Mouse (Mus musculus): ENCODE data around the gene Tgm1. TPM values are rescaled to one million over a fixed set of nuclear protein-coding genes. Genes with fewer than 3 reads are reported as not detected.
"Not testable (repeated sequence)": the region's sequence is repeated elsewhere in the genome, so short reads cannot be mapped to it uniquely, and the experiment has no call there.

Tgm1 gene
- 4.3 and 4.4 TPM in 2 replicates for polyA plus RNA-seq (2012; rRNA removed)

DNA sequence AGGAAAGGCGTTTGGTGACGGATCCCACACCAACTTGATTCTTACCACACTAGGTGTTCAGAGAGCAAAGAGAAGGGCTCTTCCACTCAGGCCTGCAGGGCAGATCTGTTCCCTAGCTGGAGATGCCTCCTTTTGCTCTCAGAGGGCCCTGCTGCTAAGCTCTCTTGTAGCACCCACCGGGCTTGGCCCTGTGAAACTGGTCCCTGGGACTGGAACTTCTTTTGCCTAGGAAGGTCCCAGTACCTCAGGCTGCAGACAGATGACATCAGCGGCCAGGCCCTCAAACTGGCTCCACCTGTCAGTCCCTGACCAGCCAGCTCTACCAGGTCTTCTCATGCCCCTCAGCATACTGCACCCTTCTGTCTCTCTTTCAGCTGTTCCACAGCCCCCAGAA lies at the start of gene Tgm1:
TSS of gene Tgm1 (minus strand) at position 198 of the 394 bp plus-strand sequence.
- no peak for DNase-seq (ENCODE audit: low read depth)

DNA sequence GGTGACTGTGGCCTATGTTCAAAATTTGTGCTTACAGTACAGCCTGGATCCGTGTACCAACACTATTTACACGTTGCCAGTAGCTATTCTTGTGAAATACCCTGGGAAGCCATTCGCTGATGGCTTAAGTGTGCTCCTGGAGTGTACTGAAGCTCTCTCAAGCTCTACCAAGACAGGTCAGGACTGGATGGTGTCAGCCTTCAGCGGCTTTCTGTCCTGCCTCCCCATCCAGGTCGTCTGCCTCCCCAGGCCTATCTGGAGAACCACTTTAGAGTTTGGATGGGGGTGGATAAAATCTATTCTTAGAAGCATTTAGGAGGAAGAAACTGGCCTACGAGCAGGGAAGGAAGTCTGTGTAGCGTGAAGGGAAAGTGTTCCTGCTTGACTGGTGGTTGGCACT lies 49.4 kb upstream of the Tgm1 start:
- peak; percentile 74 for DNase-seq (ENCODE audit: low read depth)

- DNase-seq (ENCODE audit: low read depth): no peak
Observed at GRCm38 (mm10) chr14:55762001-55762821, 48.5 kb upstream of the Tgm1 start.

- DNase-seq (ENCODE audit: low read depth): no peak
Observed at GRCm38 (mm10) chr14:55761163-55761562, 47.4 kb upstream of the Tgm1 start, which contains the start of gene Ltb4r2. Ltb4r2 (plus strand) TSS chr14:55761428.

GRCm38 (mm10) chr14:55760156-55760555 lies 46.4 kb upstream of the Tgm1 start:
- not testable (repeated sequence) for DNase-seq (ENCODE audit: low read depth)

DNA sequence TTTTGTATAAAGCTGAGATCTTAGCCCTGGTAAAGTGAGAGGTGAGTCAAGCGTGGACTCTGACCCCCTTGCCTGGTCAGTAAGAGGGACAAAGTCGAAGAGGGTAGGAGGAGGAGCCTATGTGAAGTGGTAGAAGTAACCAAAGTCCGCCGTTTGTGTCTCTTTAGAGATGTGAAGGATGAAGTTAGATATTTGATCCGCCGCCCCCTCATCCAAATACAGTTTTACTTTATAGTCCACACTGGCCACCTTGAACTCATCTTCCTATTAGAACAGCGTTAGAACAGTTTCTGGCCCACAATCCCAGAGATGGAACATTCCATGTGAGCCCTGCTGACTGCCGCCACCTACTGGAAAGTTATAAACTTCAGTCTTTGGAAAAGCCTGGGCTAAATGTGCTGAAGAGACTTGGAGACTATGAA lies 44.6 kb upstream of the Tgm1 start, which contains the start of gene Cideb:
TSS of gene Cideb (minus strand) at position 96 of the 422 bp plus-strand sequence.
- no peak for DNase-seq (ENCODE audit: low read depth)

GRCm38 (mm10) chr14:55757566-55757965 lies 43.8 kb upstream of the Tgm1 start:
- DNase-seq (ENCODE audit: low read depth): no peak

GRCm38 (mm10) chr14:55747051-55747847 lies 33.5 kb upstream of the Tgm1 start:
- no peak for DNase-seq (ENCODE audit: low read depth)

DNA sequence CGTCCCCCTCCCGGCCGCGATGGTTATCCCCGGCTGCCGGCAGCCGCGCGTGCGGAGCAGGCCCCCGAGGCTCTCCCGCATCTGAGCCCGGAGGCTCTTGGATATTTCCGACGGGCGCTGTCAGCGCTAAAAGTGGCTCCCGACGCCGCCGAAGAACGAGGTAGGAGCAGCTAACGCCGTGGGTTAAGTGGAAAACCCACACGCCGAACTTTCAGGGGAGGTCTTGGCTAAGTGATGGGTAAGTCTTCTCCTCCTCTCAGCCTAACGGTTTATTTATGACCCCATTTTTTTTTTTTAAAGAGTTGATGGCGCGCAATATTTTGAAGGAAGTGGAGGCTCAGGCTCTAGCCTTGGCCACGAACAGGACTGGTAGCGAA lies 32.1 kb upstream of the Tgm1 start:
- DNase-seq (ENCODE audit: low read depth): no peak

GRCm38 (mm10) chr14:55745180-55745860 lies 31.6 kb upstream of the Tgm1 start, which contains the start of the genes Dhrs1 and Nop9:
Dhrs1 (minus strand) TSS chr14:55745690.
Nop9 (plus strand) TSS chr14:55745693.
- DNase-seq (ENCODE audit: low read depth): no peak

GRCm38 (mm10) chr14:55743711-55744110 lies 30.0 kb upstream of the Tgm1 start:
- peak; percentile 54 for DNase-seq (ENCODE audit: low read depth)

GRCm38 (mm10) chr14:55737086-55737687 lies 23.5 kb upstream of the Tgm1 start:
- DNase-seq (ENCODE audit: low read depth): no peak

DNA sequence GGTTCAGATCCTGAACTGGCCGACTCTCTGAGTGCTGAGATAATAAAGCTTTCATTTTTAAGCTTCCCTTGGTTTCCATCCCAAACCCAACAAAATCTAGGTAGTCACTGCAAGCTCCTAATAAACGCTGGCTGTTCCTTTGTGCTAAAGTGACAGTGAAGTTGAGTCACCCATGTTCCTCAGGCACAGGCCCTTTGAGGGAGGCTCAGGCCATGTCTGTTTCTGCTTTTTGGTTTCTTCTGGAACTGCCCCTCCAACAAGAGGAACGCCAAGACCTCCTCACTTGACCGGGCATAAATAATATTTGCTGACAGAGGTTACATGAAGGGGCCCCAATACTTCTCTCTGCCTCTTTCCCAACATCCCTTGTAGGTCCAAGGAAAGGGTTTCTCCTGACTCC lies 22.0 kb upstream of the Tgm1 start:
- no peak for DNase-seq (ENCODE audit: low read depth)

- DNase-seq (ENCODE audit: low read depth): no peak
Observed at GRCm38 (mm10) chr14:55735334-55735733, 21.6 kb upstream of the Tgm1 start.

GRCm38 (mm10) chr14:55734869-55735268 lies 21.1 kb upstream of the Tgm1 start:
- no peak for DNase-seq (ENCODE audit: low read depth)

GRCm38 (mm10) chr14:55733889-55734288 lies 20.2 kb upstream of the Tgm1 start:
- DNase-seq (ENCODE audit: low read depth): no peak

DNA sequence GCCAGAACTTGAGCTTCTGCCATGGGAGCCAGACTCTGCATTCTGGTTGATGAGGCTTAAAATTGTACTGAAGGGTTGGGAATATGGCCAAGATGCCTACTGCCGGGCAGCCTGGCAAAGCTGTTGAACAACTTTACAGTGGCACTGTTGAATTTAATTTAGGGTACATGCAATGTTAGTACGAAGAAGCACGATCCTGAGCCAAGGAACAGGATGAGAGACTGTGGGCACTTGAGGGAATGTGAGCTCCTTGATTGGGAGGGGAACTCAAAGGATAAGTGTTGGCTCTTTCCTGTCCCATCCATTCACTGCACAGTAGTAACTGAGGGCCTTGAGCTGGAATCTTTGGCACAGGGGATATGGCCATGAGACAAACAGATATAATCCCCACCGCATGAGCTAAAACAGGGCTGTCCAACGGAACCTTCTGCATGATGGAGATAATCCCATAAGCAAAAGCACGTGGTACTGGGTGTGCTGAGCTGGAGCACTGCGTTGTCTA lies 16.9 kb upstream of the Tgm1 start:
- DNase-seq (ENCODE audit: low read depth): no peak

GRCm38 (mm10) chr14:55730116-55730515 lies 16.4 kb upstream of the Tgm1 start:
- no peak for DNase-seq (ENCODE audit: low read depth)

DNA sequence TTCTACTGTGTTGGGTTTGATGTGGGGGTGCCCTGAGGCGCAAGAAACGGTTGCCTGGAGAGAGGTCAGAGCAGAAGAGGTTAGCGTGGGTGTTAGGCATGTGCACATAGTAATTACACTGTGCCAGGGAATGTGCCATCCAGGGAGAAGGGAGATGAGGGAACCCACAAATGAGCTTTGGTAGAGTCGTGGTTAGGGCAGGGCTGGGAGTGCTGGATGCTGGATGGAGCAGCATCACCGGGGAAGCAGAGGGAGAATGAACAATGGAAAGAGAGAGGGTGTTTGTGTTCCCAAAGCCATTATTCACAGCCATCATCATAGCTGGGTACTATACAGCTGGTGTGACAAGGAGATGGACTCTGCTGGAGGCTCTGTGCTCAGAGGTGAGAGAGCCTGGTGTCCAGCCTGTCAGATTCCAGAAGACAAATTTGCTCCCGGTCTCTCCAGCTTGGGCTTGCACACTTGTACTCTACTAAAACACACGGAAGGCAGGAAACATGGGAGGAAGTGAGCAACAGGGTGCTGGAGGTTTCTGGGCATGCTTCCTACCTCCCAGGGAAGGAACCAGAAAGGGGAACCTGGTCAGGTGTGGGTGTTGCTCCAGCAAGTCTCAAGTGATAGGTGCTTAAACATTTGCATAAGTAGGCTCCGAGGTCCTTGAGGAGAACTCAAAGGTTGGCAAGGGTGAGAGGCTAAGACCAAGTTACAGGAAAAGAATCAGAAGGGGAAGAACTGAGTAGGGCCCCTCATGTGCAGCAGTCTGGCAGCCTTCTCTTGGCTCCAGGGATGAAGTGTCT lies 14.4 kb upstream of the Tgm1 start:
- DNase-seq (ENCODE audit: low read depth): no peak

DNA sequence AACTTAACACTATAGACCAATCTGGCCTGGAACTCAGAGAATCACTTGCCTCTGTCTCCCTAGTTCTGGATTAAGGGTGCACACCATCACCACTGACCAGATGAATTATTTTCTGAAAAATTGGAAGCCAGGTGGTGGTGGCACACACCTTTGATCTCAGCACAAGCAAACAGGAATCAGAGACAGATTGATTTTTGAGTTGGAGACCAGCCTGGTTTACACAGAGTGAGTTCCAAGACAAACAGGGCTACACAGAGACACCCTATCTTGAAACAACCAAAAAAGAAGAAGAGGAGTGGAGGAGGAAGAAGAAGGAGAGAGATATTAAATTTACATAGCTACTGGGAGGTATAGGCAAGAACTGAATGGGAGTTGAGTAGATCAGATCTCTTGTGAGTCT lies 12.5 kb upstream of the Tgm1 start:
- DNase-seq (ENCODE audit: low read depth): no peak
